Mouse (Mus musculus) kidney, adult 2 months (tissue): ENCODE results near the gene Itga3. TPM values are rescaled to one million over a fixed set of nuclear protein-coding genes. Genes with fewer than 3 reads are reported as not detected.

Source experiments
- DNase-seq: peaks from one replicate; pipeline ENCODE4 v3.0.0; 2021
- H3K27ac ChIP-seq: fragments of 200-500 bp; 2 replicates; pipeline ENCODE4 v1.5.1; 2012; ENCODE audit warnings: low read depth, low read length, control low read depth, inconsistent platforms; ENCODE audit not compliant: insufficient read depth
- H3K27me3 ChIP-seq: fragments of 200-500 bp; replicated peaks from 2 replicates; pipeline ENCODE4 v1.6.1; 2012; ENCODE audit warnings: mild to moderate bottlenecking, moderate library complexity, low read length, inconsistent platforms; ENCODE audit not compliant: control insufficient read depth, insufficient read depth
- H3K36me3 ChIP-seq: fragments of 200-500 bp; 2 replicates; pipeline ENCODE4 v1.6.1; 2012; ENCODE audit warnings: mild to moderate bottlenecking, moderate library complexity, low read length, inconsistent platforms; ENCODE audit not compliant: control insufficient read depth, insufficient read depth
- H3K4me1 ChIP-seq: fragments of 200-500 bp; 2 replicates; pipeline ENCODE4 v1.6.1; 2011; ENCODE audit warnings: low read length; ENCODE audit not compliant: control insufficient read depth, insufficient read depth
- H3K4me3 ChIP-seq: fragments of 200-500 bp; 2 replicates; pipeline ENCODE4 v1.5.1; 2011; ENCODE audit warnings: mild to moderate bottlenecking, low read depth, low read length, control low read depth; ENCODE audit not compliant: insufficient read depth
- CTCF ChIP-seq: fragments of 200-500 bp; conservative IDR thresholded peaks from 2 replicates; pipeline ENCODE4 v1.5.1; 2011; ENCODE audit warnings: low read depth, mild to moderate bottlenecking, control low read depth, low read length, moderate library complexity, mixed read lengths; ENCODE audit not compliant: insufficient read depth, insufficient read length
- POLR2A ChIP-seq: fragments of 200-500 bp; IDR thresholded peaks from one replicate; pipeline ENCODE4 v1.6.1; 2011; ENCODE audit warnings: low read depth, low read length, control low read depth
- WGBS: fragments of 180-500 bp; shearing (Covaris S2); methylation state at CpG from one replicate; pipeline ENCODE4 v1.1.7; 2018; 5-methylcytosine and 5-hydroxymethylcytosine counted together
- polyA plus RNA-seq: library from polyadenylated mRNA; depleted of rRNA; stranded (reverse); fragments of >200 nt; gene quantifications from 2 replicates; pipeline ENCODE4 v1.2.3, GENCODE M21; 2012

Gene Itga3
- polyA plus RNA-seq, 1 experiment, result 48.2 TPM

- H3K27ac ChIP-seq, result peak overlapping the region; percentile 94
- H3K4me1 ChIP-seq, result peaks cover 32% of the 10 kb centered on the region
- TF ChIP-seq POLR2A (no peak), CTCF (peak; percentile 60)
- under 1% methylated on average over 42 of the region's 42 CpGs for WGBS
- H3K4me3 ChIP-seq, result peak overlapping the region; percentile 84
- peak; percentile 76 for DNase-seq
- no peaks in the 10 kb centered on the region for H3K27me3 ChIP-seq
- H3K36me3 ChIP-seq, result no peaks in the 10 kb centered on the region
Measured at GRCm38 (mm10) chr11:95076041-95076535, 513 bp downstream of the Itga3 start.

GRCm38 (mm10) chr11:95075197-95076040 is 1.2 kb downstream of the Itga3 start:
- 5% methylated on average over 19 of the region's 19 CpGs for WGBS
- Histone ChIP-seq H3K4me3 (peak overlapping the region; percentile 84), H3K27ac (peak overlapping the region; percentile 94), H3K4me1 (peaks cover 32% of the 10 kb centered on the region), H3K36me3 (no peaks in the 10 kb centered on the region), H3K27me3 (no peaks in the 10 kb centered on the region)
- DNase-seq, result peak; percentile 40
- TF ChIP-seq CTCF (no peak), POLR2A (no peak)

DNA sequence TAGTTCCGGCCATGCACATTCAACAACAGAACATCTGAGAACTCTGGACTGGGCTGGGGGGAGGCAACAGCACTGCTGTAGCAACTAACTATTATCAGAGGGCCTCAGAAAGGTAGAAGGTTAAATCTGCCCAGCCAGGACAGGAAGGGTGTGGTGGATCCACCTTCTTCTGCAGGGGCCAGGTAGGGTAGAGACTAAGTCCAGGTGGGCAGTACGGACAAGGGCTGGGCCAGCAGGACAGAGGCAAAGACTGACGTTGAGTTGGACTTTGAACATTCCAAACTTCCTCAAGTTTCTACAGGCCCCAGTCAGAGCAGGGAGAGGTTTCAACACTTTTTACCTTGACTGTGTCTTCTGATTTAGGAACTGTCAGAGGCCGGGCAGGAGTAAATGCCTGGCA is 1.9 kb downstream of the Itga3 start:
- H3K36me3 ChIP-seq, result no peaks in the 10 kb centered on the region
- peak; percentile 67 for DNase-seq
- peaks cover 30% of the 10 kb centered on the region for H3K4me1 ChIP-seq
- 38% methylated on average over 4 of the region's 4 CpGs for WGBS
- H3K27me3 ChIP-seq, result no peaks in the 10 kb centered on the region
- H3K27ac ChIP-seq, result peak overlapping the region; percentile 36
- TF ChIP-seq CTCF, result no peak
- no peak for TF ChIP-seq POLR2A
- H3K4me3 ChIP-seq, result peak overlapping the region; percentile 84

DNA sequence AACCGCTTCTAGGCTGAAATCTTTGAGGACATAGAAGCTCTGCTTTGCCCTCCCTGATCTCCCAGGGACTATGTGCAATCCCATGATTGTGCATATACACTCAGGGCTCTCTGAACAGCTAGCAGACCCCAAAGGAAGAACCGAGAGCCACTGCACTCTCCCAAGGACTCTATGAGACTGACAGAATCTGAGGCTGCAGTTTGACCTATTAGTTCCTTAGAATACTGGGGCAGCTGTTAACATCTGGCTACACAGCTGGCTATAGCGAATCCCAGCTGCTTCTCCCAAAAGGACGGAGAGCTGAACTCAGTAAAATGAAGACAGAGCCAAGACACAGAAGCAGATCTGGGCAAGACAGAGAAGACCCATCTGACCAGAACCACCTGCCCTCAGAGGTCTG is 2.8 kb downstream of the Itga3 start:
- Histone ChIP-seq H3K4me1 (peaks cover 24% of the 10 kb centered on the region), H3K36me3 (no peaks in the 10 kb centered on the region), H3K4me3 (no peak overlapping the region; the same call in 1 of the 2 replicates), H3K27ac (no peak overlapping the region), H3K27me3 (no peaks in the 10 kb centered on the region)
- WGBS, result 92% methylated on average over 4 of the region's 4 CpGs
- DNase-seq, result no peak
- TF ChIP-seq CTCF (no peak), POLR2A (no peak)

GRCm38 (mm10) chr11:95072804-95073203 is 3.8 kb downstream of the Itga3 start:
- peak; percentile 71 for DNase-seq
- Histone ChIP-seq H3K27me3 (no peaks in the 10 kb centered on the region), H3K36me3 (no peaks in the 10 kb centered on the region), H3K4me3 (no peak overlapping the region), H3K4me1 (peaks cover 17% of the 10 kb centered on the region), H3K27ac (no peak overlapping the region)
- TF ChIP-seq POLR2A (no peak), CTCF (no peak)
- WGBS, result 43% methylated on average over 5 of the region's 5 CpGs

GRCm38 (mm10) chr11:95072136-95072535 is 4.5 kb downstream of the Itga3 start:
- TF ChIP-seq CTCF, result no peak
- TF ChIP-seq POLR2A, result no peak

GRCm38 (mm10) chr11:95071266-95071665 is 5.3 kb downstream of the Itga3 start:
- Histone ChIP-seq H3K27ac (no peak overlapping the region), H3K36me3 (no peaks in the 10 kb centered on the region)
- peak; percentile 37 for DNase-seq

More at GRCm38 (mm10) chr11:95072136-95072535, 4.5 kb downstream of the Itga3 start:
- Histone ChIP-seq H3K36me3 (no peaks in the 10 kb centered on the region), H3K4me3 (no peak overlapping the region), H3K27me3 (no peaks in the 10 kb centered on the region), H3K4me1 (peaks cover 16% of the 10 kb centered on the region), H3K27ac (no peak overlapping the region)
- WGBS, result 83% methylated on average over 8 of the region's 8 CpGs
- no peak for DNase-seq

More at GRCm38 (mm10) chr11:95071266-95071665, 5.3 kb downstream of the Itga3 start:
- Histone ChIP-seq H3K4me1 (peaks cover 16% of the 10 kb centered on the region), H3K27me3 (no peaks in the 10 kb centered on the region), H3K4me3 (no peak overlapping the region)
- TF ChIP-seq CTCF (no peak), POLR2A (no peak)
- 23% methylated on average over 7 of the region's 7 CpGs for WGBS
